Mouse (Mus musculus) neural tube, embryonic 15.5 days (tissue): ENCODE data around the gene Uba52. TPM values are rescaled to one million over a fixed set of nuclear protein-coding genes. Genes with fewer than 3 reads are reported as not detected.

ENCODE experiments used
- ATAC-seq: fragments of 200-750 bp; cut with Nextera tagmentation; 2 replicates; pipeline ENCODE4 v1.8.0; 2017; ENCODE audit warnings: mild to moderate bottlenecking, moderate TSS enrichment, moderate library complexity; ENCODE audit not compliant: low FRiP score
- H3K27ac ChIP-seq: fragments of 300-500 bp; sonication (generic); replicated peaks from 2 replicates; pipeline ENCODE4 v1.5.1; 2015; ENCODE audit warnings: mild to moderate bottlenecking, inconsistent platforms
- H3K27me3 ChIP-seq: fragments of 300-500 bp; sonication (generic); replicated peaks from 2 replicates; pipeline ENCODE4 v1.6.1; 2015; ENCODE audit warnings: inconsistent platforms
- H3K36me3 ChIP-seq: fragments of 300-500 bp; sonication (generic); 2 replicates; pipeline ENCODE4 v1.6.1; 2015; ENCODE audit warnings: inconsistent platforms
- H3K4me1 ChIP-seq: fragments of 300-500 bp; sonication (generic); 2 replicates; pipeline ENCODE4 v1.6.1; 2015; ENCODE audit warnings: inconsistent platforms
- H3K4me2 ChIP-seq: fragments of 300-500 bp; sonication (generic); 2 replicates; pipeline ENCODE4 v1.6.1; 2015; ENCODE audit warnings: inconsistent platforms, mild to moderate bottlenecking, moderate library complexity
- H3K4me3 ChIP-seq: fragments of 300-500 bp; sonication (generic); replicated peaks from 2 replicates; pipeline ENCODE4 v1.5.1; 2015; ENCODE audit warnings: mild to moderate bottlenecking, inconsistent platforms
- H3K9ac ChIP-seq: fragments of 300-500 bp; sonication (generic); replicated peaks from 2 replicates; pipeline ENCODE4 v1.6.1; 2015; ENCODE audit warnings: mild to moderate bottlenecking, inconsistent platforms
- H3K9me3 ChIP-seq: fragments of 300-500 bp; sonication (generic); replicated peaks from 2 replicates; pipeline ENCODE4 v1.6.1; 2016; ENCODE audit warnings: inconsistent platforms
- WGBS: fragments of 180-500 bp; shearing (Covaris S2); methylation state at CpG from one replicate; pipeline ENCODE4 v1.1.7; 2015; ENCODE audit warnings: mixed read lengths; 5-methylcytosine and 5-hydroxymethylcytosine counted together
- polyA plus RNA-seq: library from polyadenylated mRNA; unstranded; fragments of >200 nt; fragmentation: Nextera tagmentation; extraction: Ambion mirVana; gene quantifications from 2 replicates; pipeline ENCODE4 v1.2.1, GENCODE M21; 2015

The Uba52 gene
- polyA plus RNA-seq, 1 experiment from 2014 or later, result 653 TPM

GRCm38 (mm10) chr8:70460606-70461005 lies 50.0 kb downstream of the Uba52 start:
- H3K27me3 ChIP-seq, result no peaks in the 10 kb centered on the region
- WGBS, result 71% methylated on average over 9 of the region's 9 CpGs
- H3K4me2 ChIP-seq, result no peak overlapping the region
- H3K4me3 ChIP-seq, result no peak overlapping the region
- no peaks in the 10 kb centered on the region for H3K36me3 ChIP-seq
- no peaks in the 10 kb centered on the region for H3K9me3 ChIP-seq
- ATAC-seq, result no peak
- no peak overlapping the region for H3K9ac ChIP-seq
- H3K27ac ChIP-seq, result no peak overlapping the region
- peaks cover 15% of the 10 kb centered on the region for H3K4me1 ChIP-seq

DNA sequence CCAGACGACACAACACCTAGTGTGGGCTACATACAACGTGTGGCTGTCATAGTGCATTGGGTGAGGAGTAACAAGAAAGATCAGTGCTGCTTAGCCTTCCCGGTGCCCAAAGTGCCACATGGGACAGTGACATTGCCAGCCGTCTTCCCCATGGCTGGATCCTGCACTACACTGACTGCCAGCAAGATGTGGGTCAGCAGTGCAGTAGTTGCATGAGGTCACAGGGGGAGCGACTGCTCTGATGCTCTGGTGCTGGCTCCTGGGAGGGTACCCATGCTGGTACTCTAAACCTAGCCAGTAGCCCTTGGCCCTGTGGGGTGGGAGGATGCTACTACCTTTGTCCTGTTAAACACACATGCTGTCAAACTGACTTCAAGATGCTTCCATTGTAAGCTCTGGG lies 50.4 kb downstream of the Uba52 start:
- Histone ChIP-seq H3K27me3 (no peaks in the 10 kb centered on the region), H3K4me2 (no peak overlapping the region), H3K9me3 (no peaks in the 10 kb centered on the region), H3K27ac (no peak overlapping the region), H3K9ac (no peak overlapping the region), H3K4me3 (no peak overlapping the region), H3K36me3 (no peaks in the 10 kb centered on the region), H3K4me1 (peaks cover 15% of the 10 kb centered on the region)
- ATAC-seq, result no peak
- WGBS, result 90% methylated on average over 5 of the region's 5 CpGs

DNA sequence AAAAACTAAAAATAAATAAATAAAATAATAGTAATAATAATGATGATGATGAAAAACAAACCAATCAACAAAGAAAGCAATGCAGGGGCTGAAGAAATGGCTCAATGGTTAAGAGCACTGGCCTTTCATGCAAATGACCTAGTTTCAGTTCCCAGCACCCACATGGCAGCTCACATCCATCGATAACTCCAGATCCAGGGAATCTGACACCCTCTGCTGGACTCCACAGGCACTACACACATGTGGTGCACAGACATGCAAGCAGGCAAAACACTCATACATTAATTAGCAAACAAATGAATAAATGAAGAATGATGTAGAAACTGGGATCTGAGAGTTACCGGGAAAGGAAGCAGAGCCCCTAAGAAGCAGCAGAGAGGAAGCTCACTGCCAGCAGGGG lies 51.0 kb downstream of the Uba52 start:
- no peak overlapping the region for H3K4me2 ChIP-seq
- no peak overlapping the region for H3K4me3 ChIP-seq
- H3K27me3 ChIP-seq, result no peaks in the 10 kb centered on the region
- ATAC-seq, result no peak
- H3K9me3 ChIP-seq, result no peaks in the 10 kb centered on the region
- H3K4me1 ChIP-seq, result peaks cover 15% of the 10 kb centered on the region
- 97% methylated on average over 2 of the region's 2 CpGs for WGBS
- no peak overlapping the region for H3K27ac ChIP-seq
- H3K9ac ChIP-seq, result no peak overlapping the region
- H3K36me3 ChIP-seq, result no peaks in the 10 kb centered on the region

DNA sequence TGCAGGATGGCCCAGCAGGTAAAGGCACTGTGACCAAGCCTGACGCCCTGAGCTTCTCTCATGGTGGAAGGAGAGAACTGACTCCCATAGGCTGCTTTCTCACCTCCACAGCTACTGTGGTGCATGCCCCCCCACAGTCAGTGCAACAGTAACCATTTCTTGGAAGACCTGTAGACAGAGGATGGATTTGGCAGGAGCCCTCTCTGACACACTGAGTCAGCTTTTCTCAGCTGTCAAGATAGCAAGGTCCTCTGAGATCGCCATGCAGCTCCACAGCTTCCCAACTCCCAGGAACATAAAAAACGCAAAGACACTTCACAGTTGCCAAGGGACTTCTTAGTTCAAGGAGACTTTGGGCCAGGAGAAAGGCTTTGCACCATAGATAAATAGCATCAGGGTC lies 52.1 kb downstream of the Uba52 start:
- Histone ChIP-seq H3K4me3 (no peak overlapping the region), H3K4me2 (no peak overlapping the region), H3K36me3 (no peaks in the 10 kb centered on the region), H3K4me1 (peaks cover 11% of the 10 kb centered on the region), H3K27me3 (no peaks in the 10 kb centered on the region), H3K9me3 (no peaks in the 10 kb centered on the region), H3K27ac (no peak overlapping the region), H3K9ac (no peak overlapping the region)
- ATAC-seq, result no peak
- 84% methylated on average over 3 of the region's 3 CpGs for WGBS

Other genes with a start within 250 kb of the Uba52 start
- gene Homer3, start 228.0 kb downstream of the Uba52 start, polyA plus RNA-seq, result 22.7 and 30.1 TPM in 2 replicates
- gene Ddx49, start 208.3 kb downstream of the Uba52 start, polyA plus RNA-seq, result 42.2 and 46.7 TPM in 2 replicates
- 299 and 314 TPM in 2 replicates for gene Cope, start 208.3 kb downstream of the Uba52 start, polyA plus RNA-seq
- gene Cers1, start 195.0 kb downstream of the Uba52 start, polyA plus RNA-seq, result 35.5 and 42.4 TPM in 2 replicates
- gene Gdf1, start 181.0 kb downstream of the Uba52 start, polyA plus RNA-seq, result 7.9 and 9.8 TPM in 2 replicates
- 11.8 and 12.6 TPM in 2 replicates for gene Upf1, start 157.5 kb downstream of the Uba52 start, polyA plus RNA-seq
- 3.1 and 6.4 TPM in 2 replicates for gene Comp, start 137.2 kb downstream of the Uba52 start, polyA plus RNA-seq
- gene Crtc1, start 71.2 kb downstream of the Uba52 start, polyA plus RNA-seq, result 44.9 and 45.6 TPM in 2 replicates
- 33.3 and 35.0 TPM in 2 replicates for gene Klhl26, start 33.8 kb downstream of the Uba52 start, polyA plus RNA-seq
- 153 and 188 TPM in 2 replicates for gene Tmem59l, start 23.4 kb downstream of the Uba52 start, polyA plus RNA-seq
- gene Crlf1, start 17.6 kb downstream of the Uba52 start, polyA plus RNA-seq, result 7.9 and 8.7 TPM in 2 replicates
- gene Rex1bd, start 4.0 kb downstream of the Uba52 start, polyA plus RNA-seq, result 165 and 181 TPM in 2 replicates
- 381 and 389 TPM in 2 replicates for gene Fkbp8, start 16.9 kb upstream of the Uba52 start, polyA plus RNA-seq
- gene Kxd1, start 17.2 kb upstream of the Uba52 start, polyA plus RNA-seq, result 44.4 and 51.1 TPM in 2 replicates
- 14.7 and 19.2 TPM in 2 replicates for gene Ell, start 28.7 kb upstream of the Uba52 start, polyA plus RNA-seq
- 137 and 142 TPM in 2 replicates for gene Isyna1, start 83.6 kb upstream of the Uba52 start, polyA plus RNA-seq
- 170 and 175 TPM in 2 replicates for gene Ssbp4, start 98.1 kb upstream of the Uba52 start, polyA plus RNA-seq
- 1.5 and 2.6 TPM in 2 replicates for gene Lrrc25, start 105.4 kb upstream of the Uba52 start, polyA plus RNA-seq
- 0.22 TPM in 2 replicates for gene Gdf15, start 121.7 kb upstream of the Uba52 start, polyA plus RNA-seq
- 78.6 TPM in 2 replicates for gene Pgpep1, start 149.6 kb upstream of the Uba52 start, polyA plus RNA-seq
- gene Lsm4, start 162.4 kb upstream of the Uba52 start, polyA plus RNA-seq, result 191 and 206 TPM in 2 replicates
- gene Jund, start 188.1 kb upstream of the Uba52 start, polyA plus RNA-seq, result 73.7 and 82.7 TPM in 2 replicates
- gene Iqcn, start 192.7 kb upstream of the Uba52 start, polyA plus RNA-seq, result 0.04 and 0.09 TPM in 2 replicates
- gene Gm3336, start 207.7 kb upstream of the Uba52 start, polyA plus RNA-seq, result not detected in 2 replicates
- 0.17 and 0.40 TPM in 2 replicates for gene Pde4c, start 212.9 kb upstream of the Uba52 start, polyA plus RNA-seq
- gene Rab3a, start 243.9 kb upstream of the Uba52 start, polyA plus RNA-seq, result 536 and 627 TPM in 2 replicates